Mouse (Mus musculus) hindbrain, embryonic 13.5 days (tissue): ENCODE data around the gene Zdhhc4. TPM values are rescaled to one million over a fixed set of nuclear protein-coding genes. Genes with fewer than 3 reads are reported as not detected.
A peak's percentile ranks its signal among the peaks of the same experiment; 100 is the strongest.

ENCODE experiments used
- ATAC-seq: fragments of 200-750 bp; cut with Nextera tagmentation; 2 replicates; pipeline ENCODE4 v1.8.0; 2017; ENCODE audit warnings: moderate TSS enrichment; ENCODE audit not compliant: low FRiP score
- H3K27ac ChIP-seq: fragments of 300-500 bp; sonication (generic); 2 replicates; pipeline ENCODE4 v1.5.1; 2015; ENCODE audit warnings: inconsistent platforms, mild to moderate bottlenecking, moderate library complexity
- H3K27me3 ChIP-seq: fragments of 300-500 bp; sonication (generic); 2 replicates; pipeline ENCODE4 v1.6.1; 2015; ENCODE audit warnings: mild to moderate bottlenecking, inconsistent platforms
- H3K36me3 ChIP-seq: fragments of 300-500 bp; sonication (generic); 2 replicates; pipeline ENCODE4 v1.6.1; 2015; ENCODE audit warnings: mild to moderate bottlenecking, inconsistent platforms
- H3K4me1 ChIP-seq: fragments of 300-500 bp; sonication (generic); replicated peaks from 2 replicates; pipeline ENCODE4 v1.6.1; 2015; ENCODE audit warnings: inconsistent platforms
- H3K4me2 ChIP-seq: fragments of 300-500 bp; sonication (generic); 2 replicates; pipeline ENCODE4 v1.6.1; 2015; ENCODE audit warnings: inconsistent platforms, mild to moderate bottlenecking, moderate library complexity
- H3K4me3 ChIP-seq: fragments of 300-500 bp; sonication (generic); 2 replicates; pipeline ENCODE4 v1.5.1; 2015; ENCODE audit warnings: mild to moderate bottlenecking, inconsistent platforms
- H3K9ac ChIP-seq: fragments of 300-500 bp; sonication (generic); 2 replicates; pipeline ENCODE4 v1.6.1; 2015; ENCODE audit warnings: mild to moderate bottlenecking, inconsistent platforms
- H3K9me3 ChIP-seq: fragments of 300-500 bp; sonication (generic); 2 replicates; pipeline ENCODE4 v1.6.1; 2016; ENCODE audit warnings: inconsistent platforms
- WGBS: fragments of 180-500 bp; shearing (Covaris S2); methylation state at CpG from one replicate; pipeline ENCODE4 v1.1.7; 2015; 5-methylcytosine and 5-hydroxymethylcytosine counted together
- polyA plus RNA-seq: library from polyadenylated mRNA; unstranded; fragments of >200 nt; fragmentation: Nextera tagmentation; extraction: Ambion mirVana; gene quantifications from 2 replicates; pipeline ENCODE4 v1.2.1, GENCODE M21; 2015

The Zdhhc4 gene
- polyA plus RNA-seq, 1 experiment from 2014 or later: 75.4 TPM

- Histone ChIP-seq H3K4me2 (peak overlapping the region; percentile 86), H3K9me3 (no peaks in the 10 kb centered on the region), H3K27me3 (no peaks in the 10 kb centered on the region), H3K4me1 (peaks cover 39% of the 10 kb centered on the region), H3K36me3 (peaks cover 71% of the 10 kb centered on the region), H3K4me3 (peak overlapping the region; percentile 86), H3K27ac (peak overlapping the region; percentile 98; the same call in 1 of the 2 replicates), H3K9ac (0 out of 2 replicates have a peak overlapping the region, but pooled peaks have one; percentile 26)
- no peak; the same call in 1 of the 2 replicates for ATAC-seq
- WGBS: 12% methylated on average over 8 of the region's 8 CpGs
Measured at GRCm38 (mm10) chr5:143315514-143315888, 13.6 kb downstream of the Zdhhc4 start.

- Histone ChIP-seq H3K9me3 (no peaks in the 10 kb centered on the region), H3K27ac (peak within 1 kb of the TSS; percentile 98), H3K4me1 (peaks cover 44% of the 10 kb centered on the region), H3K4me3 (peak within 1 kb of the TSS; percentile 86), H3K9ac (peak within 1 kb of the TSS; percentile 95), H3K4me2 (peak within 1 kb of the TSS; percentile 86), H3K36me3 (peaks cover 71% of the 10 kb centered on the region), H3K27me3 (no peaks in the 10 kb centered on the region)
- under 1% methylated on average over 94 of the region's 101 CpGs for WGBS
- ATAC-seq: peak; percentile 83
Measured at GRCm38 (mm10) chr5:143314730-143315513, 14.1 kb downstream of the Zdhhc4 start, which contains the start of gene E130309D02Rik. Gene E130309D02Rik, minus strand, starts transcription at chr5:143315360.

- H3K9me3 ChIP-seq: no peaks in the 10 kb centered on the region
- H3K27ac ChIP-seq: peak overlapping the region; percentile 98
- H3K4me1 ChIP-seq: peaks cover 45% of the 10 kb centered on the region
- peak overlapping the region; percentile 86 for H3K4me3 ChIP-seq
- 1% methylated on average over 16 of the region's 16 CpGs for WGBS
- peak overlapping the region; percentile 95 for H3K9ac ChIP-seq
- H3K36me3 ChIP-seq: peaks cover 71% of the 10 kb centered on the region
- no peaks in the 10 kb centered on the region for H3K27me3 ChIP-seq
- H3K4me2 ChIP-seq: peak overlapping the region; percentile 86
- ATAC-seq: no peak
Measured at GRCm38 (mm10) chr5:143314183-143314729, 14.8 kb downstream of the Zdhhc4 start.

GRCm38 (mm10) chr5:143311886-143312285, 17.2 kb downstream of the Zdhhc4 start:
- Histone ChIP-seq H3K4me1 (peaks cover 50% of the 10 kb centered on the region), H3K27me3 (no peaks in the 10 kb centered on the region), H3K27ac (no peak overlapping the region), H3K4me3 (no peak overlapping the region), H3K36me3 (peaks cover 73% of the 10 kb centered on the region), H3K9me3 (no peaks in the 10 kb centered on the region), H3K4me2 (no peak overlapping the region), H3K9ac (0 out of 2 replicates have a peak overlapping the region, but pooled peaks have one; percentile 20)
- ATAC-seq: no peak
- WGBS: 67% methylated on average over 8 of the region's 8 CpGs

GRCm38 (mm10) chr5:143309916-143310315, 19.1 kb downstream of the Zdhhc4 start:
- 98% methylated on average over 7 of the region's 7 CpGs for WGBS
- Histone ChIP-seq H3K9ac (no peak overlapping the region), H3K27me3 (no peaks in the 10 kb centered on the region), H3K4me2 (no peak overlapping the region), H3K36me3 (peaks cover 83% of the 10 kb centered on the region), H3K4me1 (peaks cover 55% of the 10 kb centered on the region), H3K9me3 (no peaks in the 10 kb centered on the region), H3K27ac (no peak overlapping the region), H3K4me3 (no peak overlapping the region)
- no peak for ATAC-seq

- peaks cover 91% of the 10 kb centered on the region for H3K36me3 ChIP-seq
- H3K9ac ChIP-seq: no peak overlapping the region
- ATAC-seq: no peak
- no peak overlapping the region for H3K27ac ChIP-seq
- H3K4me2 ChIP-seq: no peak overlapping the region
- no peaks in the 10 kb centered on the region for H3K27me3 ChIP-seq
- H3K4me3 ChIP-seq: no peak overlapping the region
- peaks cover 55% of the 10 kb centered on the region for H3K4me1 ChIP-seq
- H3K9me3 ChIP-seq: no peaks in the 10 kb centered on the region
- 94% methylated on average over 5 of the region's 5 CpGs for WGBS
Measured at GRCm38 (mm10) chr5:143308825-143309224, 20.2 kb downstream of the Zdhhc4 start.

GRCm38 (mm10) chr5:143304251-143304650, 24.8 kb downstream of the Zdhhc4 start:
- Histone ChIP-seq H3K9ac (no peak overlapping the region), H3K27ac (no peak overlapping the region), H3K27me3 (no peaks in the 10 kb centered on the region), H3K4me1 (peaks cover 18% of the 10 kb centered on the region), H3K36me3 (peaks cover 96% of the 10 kb centered on the region), H3K4me3 (no peak overlapping the region), H3K4me2 (no peak overlapping the region), H3K9me3 (no peaks in the 10 kb centered on the region)
- 90% methylated on average over 7 of the region's 7 CpGs for WGBS
- no peak for ATAC-seq

GRCm38 (mm10) chr5:143301296-143301695, 27.8 kb downstream of the Zdhhc4 start:
- H3K27ac ChIP-seq: no peak overlapping the region
- no peaks in the 10 kb centered on the region for H3K27me3 ChIP-seq
- H3K9me3 ChIP-seq: no peaks in the 10 kb centered on the region
- ATAC-seq: no peak
- peaks cover 79% of the 10 kb centered on the region for H3K36me3 ChIP-seq
- no peak overlapping the region for H3K4me3 ChIP-seq
- 88% methylated on average over 8 of the region's 8 CpGs for WGBS
- no peak overlapping the region for H3K9ac ChIP-seq
- H3K4me1 ChIP-seq: peaks cover 6% of the 10 kb centered on the region
- no peak overlapping the region for H3K4me2 ChIP-seq

GRCm38 (mm10) chr5:143299686-143300085, 29.4 kb downstream of the Zdhhc4 start:
- H3K9ac ChIP-seq: no peak overlapping the region
- no peaks in the 10 kb centered on the region for H3K9me3 ChIP-seq
- H3K4me3 ChIP-seq: no peak overlapping the region
- peaks cover 5% of the 10 kb centered on the region for H3K4me1 ChIP-seq
- peaks cover 5% of the 10 kb centered on the region for H3K27me3 ChIP-seq
- no peak overlapping the region for H3K4me2 ChIP-seq
- peaks cover 66% of the 10 kb centered on the region for H3K36me3 ChIP-seq
- no peak for ATAC-seq
- WGBS: 88% methylated on average over 4 of the region's 4 CpGs
- no peak overlapping the region for H3K27ac ChIP-seq

GRCm38 (mm10) chr5:143298391-143298790, 30.7 kb downstream of the Zdhhc4 start:
- 96% methylated on average over 7 of the region's 7 CpGs for WGBS

GRCm38 (mm10) chr5:143297986-143298385, 31.1 kb downstream of the Zdhhc4 start:
- ATAC-seq: no peak
- H3K27ac ChIP-seq: no peak overlapping the region
- H3K4me3 ChIP-seq: no peak overlapping the region
- no peak overlapping the region for H3K9ac ChIP-seq
- H3K36me3 ChIP-seq: peaks cover 52% of the 10 kb centered on the region
- H3K4me2 ChIP-seq: no peak overlapping the region
- WGBS: 92% methylated on average over 9 of the region's 9 CpGs
- H3K9me3 ChIP-seq: no peaks in the 10 kb centered on the region
- H3K4me1 ChIP-seq: peaks cover 10% of the 10 kb centered on the region
- peaks cover 22% of the 10 kb centered on the region for H3K27me3 ChIP-seq

More at GRCm38 (mm10) chr5:143298391-143298790, 30.7 kb downstream of the Zdhhc4 start:
- Histone ChIP-seq H3K4me3 (no peak overlapping the region), H3K27ac (no peak overlapping the region), H3K27me3 (peaks cover 18% of the 10 kb centered on the region), H3K4me2 (no peak overlapping the region), H3K4me1 (peaks cover 6% of the 10 kb centered on the region), H3K36me3 (peaks cover 57% of the 10 kb centered on the region), H3K9me3 (no peaks in the 10 kb centered on the region), H3K9ac (no peak overlapping the region)
- no peak for ATAC-seq

- no peak overlapping the region for H3K9ac ChIP-seq
- H3K9me3 ChIP-seq: no peaks in the 10 kb centered on the region
- H3K36me3 ChIP-seq: peaks cover 27% of the 10 kb centered on the region
- peaks cover 49% of the 10 kb centered on the region for H3K27me3 ChIP-seq
- H3K4me1 ChIP-seq: peaks cover 15% of the 10 kb centered on the region
- H3K27ac ChIP-seq: no peak overlapping the region
- H3K4me2 ChIP-seq: no peak overlapping the region
- H3K4me3 ChIP-seq: no peak overlapping the region
- 90% methylated on average over 2 of the region's 2 CpGs for WGBS
- no peak for ATAC-seq
Measured at GRCm38 (mm10) chr5:143295330-143295729, 33.7 kb downstream of the Zdhhc4 start.
